Mouse (Mus musculus): Measurements from ENCODE around the gene Ctxn1. TPM values are rescaled to one million over a fixed set of nuclear protein-coding genes. Genes with fewer than 3 reads are reported as not detected.

Gene Ctxn1
- polyA plus RNA-seq, 1 experiment from 2014 or later = 91.7 TPM

DNA sequence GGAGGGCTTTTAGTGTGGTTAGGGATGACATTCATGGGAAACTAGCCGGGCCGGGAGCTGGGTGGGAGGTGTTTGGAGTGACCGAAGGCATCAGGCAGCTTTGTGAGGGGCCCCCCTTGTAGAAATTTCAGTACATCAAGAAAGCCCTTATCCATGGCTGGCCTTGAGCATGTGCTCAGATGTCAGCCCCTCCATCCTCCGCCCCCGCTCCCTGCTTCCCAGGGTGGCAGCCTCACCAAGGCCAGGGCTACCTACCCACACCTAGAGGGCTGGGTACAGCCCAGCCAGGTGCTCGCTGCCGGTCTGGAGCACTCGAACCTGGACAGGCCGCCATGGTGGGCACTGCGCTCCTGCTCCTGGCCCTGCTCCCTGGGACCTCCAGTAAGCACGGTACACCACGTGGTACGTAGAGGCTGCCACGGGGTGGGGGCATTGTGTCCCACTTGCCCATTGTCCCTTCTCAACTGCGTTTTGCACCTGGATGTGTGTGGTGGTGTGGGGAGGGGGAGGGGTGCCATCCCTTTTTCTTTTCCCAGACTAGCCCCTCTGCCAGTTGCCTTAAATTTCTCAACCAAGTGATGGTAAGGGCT is 11.0 kb downstream of the Ctxn1 start, which contains the start of gene Tgfbr3l:
Gene Tgfbr3l (plus strand): TSS at position 264 of the 590 bp plus-strand sequence.
- H3K9me3 ChIP-seq = no peaks in the 10 kb centered on the region
- H3K27me3 ChIP-seq = no peaks in the 10 kb centered on the region
- peak within 1 kb of the TSS; percentile 52 for H3K9ac ChIP-seq
- peak within 1 kb of the TSS; percentile 7; the same call in 1 of the 2 replicates for H3K27ac ChIP-seq
- H3K4me3 ChIP-seq = no peak within 1 kb of the TSS
- H3K4me1 ChIP-seq = peaks cover 27% of the 10 kb centered on the region
- H3K36me3 ChIP-seq = peaks cover 64% of the 10 kb centered on the region
- peak within 1 kb of the TSS; percentile 28 for H3K4me2 ChIP-seq (replicated peaks)
- WGBS = 85% methylated on average over 15 of the region's 15 CpGs
- no peak for ATAC-seq (ENCODE audit: low FRiP score, low read depth)

DNA sequence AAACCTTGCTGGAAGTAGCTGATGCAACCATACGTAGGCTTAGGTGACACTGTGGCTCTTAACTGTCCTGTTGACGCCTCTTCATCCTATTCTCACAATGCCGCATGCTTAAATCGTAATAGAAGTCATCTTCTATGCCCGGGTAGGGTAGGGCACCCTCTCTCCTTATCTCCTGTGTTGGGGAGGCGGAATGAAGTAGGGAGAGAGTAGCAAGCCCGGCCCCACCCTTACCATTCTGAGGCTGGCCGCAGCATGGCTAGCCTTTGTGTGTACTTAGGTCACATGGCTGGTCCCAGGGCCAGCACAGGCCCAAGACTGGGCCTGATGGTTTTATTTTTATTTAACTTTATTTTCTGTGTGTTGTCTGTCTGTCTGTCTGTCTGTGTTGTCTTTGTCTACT is 11.8 kb downstream of the Ctxn1 start:
- no peak overlapping the region for H3K27ac ChIP-seq
- H3K36me3 ChIP-seq = peaks cover 72% of the 10 kb centered on the region
- H3K4me3 ChIP-seq = no peak overlapping the region
- H3K27me3 ChIP-seq = no peaks in the 10 kb centered on the region
- H3K9me3 ChIP-seq = no peaks in the 10 kb centered on the region
- H3K4me2 ChIP-seq (replicated peaks) = no peak overlapping the region
- no peak overlapping the region for H3K9ac ChIP-seq
- no peak for ATAC-seq (ENCODE audit: low FRiP score, low read depth)
- WGBS = 95% methylated on average over 8 of the region's 8 CpGs
- H3K4me1 ChIP-seq = peaks cover 23% of the 10 kb centered on the region

DNA sequence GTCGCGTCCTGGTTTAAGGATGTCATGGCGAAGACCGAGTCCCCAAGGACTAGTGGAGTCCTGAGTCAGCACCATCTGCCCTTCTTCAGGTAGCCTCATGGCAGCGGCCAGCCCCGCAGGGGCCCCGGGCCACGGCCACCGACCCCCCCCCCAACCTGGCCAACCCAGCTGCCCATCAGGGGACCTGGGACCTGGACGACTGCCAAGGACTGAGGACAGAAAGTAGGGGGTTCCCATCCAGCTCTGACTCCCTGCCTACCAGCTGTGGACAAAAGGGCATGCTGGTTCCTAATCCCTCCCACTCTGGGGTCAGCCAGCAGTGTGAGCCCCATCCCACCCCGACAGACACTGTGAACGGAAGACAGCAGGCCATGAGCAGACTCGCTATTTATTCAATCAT is 13.3 kb downstream of the Ctxn1 start:
- peak overlapping the region; percentile 25; the same call in 1 of the 2 replicates for H3K9ac ChIP-seq
- H3K36me3 ChIP-seq = peaks cover 85% of the 10 kb centered on the region
- H3K4me3 ChIP-seq = no peak overlapping the region
- no peak overlapping the region for H3K27ac ChIP-seq
- no peaks in the 10 kb centered on the region for H3K9me3 ChIP-seq
- WGBS = 88% methylated on average over 13 of the region's 13 CpGs
- ATAC-seq (ENCODE audit: low FRiP score, low read depth) = no peak
- H3K4me1 ChIP-seq = peaks cover 26% of the 10 kb centered on the region
- no peaks in the 10 kb centered on the region for H3K27me3 ChIP-seq
- H3K4me2 ChIP-seq (replicated peaks) = no peak overlapping the region

DNA sequence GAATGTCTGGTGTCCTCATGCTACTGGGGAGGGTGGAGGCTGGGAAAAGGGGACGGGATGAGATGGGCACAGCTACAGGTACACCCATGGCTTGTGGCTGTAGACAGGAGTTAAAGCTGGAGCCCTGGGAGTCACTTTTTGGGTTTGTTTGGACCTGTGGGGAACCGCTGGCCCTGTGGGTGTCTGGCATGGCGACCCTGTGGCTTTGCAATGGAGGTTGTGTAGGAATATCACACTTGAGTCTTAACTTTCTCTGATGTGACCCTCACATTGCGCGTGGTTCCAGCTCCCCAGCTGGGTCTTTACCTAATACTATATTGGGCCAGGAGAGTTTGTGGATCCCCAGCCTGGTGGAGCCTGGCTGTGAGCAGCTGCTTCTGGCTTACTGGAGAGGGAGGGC is 14.0 kb downstream of the Ctxn1 start:
- no peak overlapping the region for H3K4me2 ChIP-seq (replicated peaks)
- 93% methylated on average over 5 of the region's 5 CpGs for WGBS
- peaks cover 85% of the 10 kb centered on the region for H3K36me3 ChIP-seq
- H3K4me3 ChIP-seq = no peak overlapping the region
- ATAC-seq (ENCODE audit: low FRiP score, low read depth) = no peak
- no peak overlapping the region for H3K9ac ChIP-seq
- no peaks in the 10 kb centered on the region for H3K27me3 ChIP-seq
- H3K9me3 ChIP-seq = no peaks in the 10 kb centered on the region
- peaks cover 26% of the 10 kb centered on the region for H3K4me1 ChIP-seq
- no peak overlapping the region for H3K27ac ChIP-seq

DNA sequence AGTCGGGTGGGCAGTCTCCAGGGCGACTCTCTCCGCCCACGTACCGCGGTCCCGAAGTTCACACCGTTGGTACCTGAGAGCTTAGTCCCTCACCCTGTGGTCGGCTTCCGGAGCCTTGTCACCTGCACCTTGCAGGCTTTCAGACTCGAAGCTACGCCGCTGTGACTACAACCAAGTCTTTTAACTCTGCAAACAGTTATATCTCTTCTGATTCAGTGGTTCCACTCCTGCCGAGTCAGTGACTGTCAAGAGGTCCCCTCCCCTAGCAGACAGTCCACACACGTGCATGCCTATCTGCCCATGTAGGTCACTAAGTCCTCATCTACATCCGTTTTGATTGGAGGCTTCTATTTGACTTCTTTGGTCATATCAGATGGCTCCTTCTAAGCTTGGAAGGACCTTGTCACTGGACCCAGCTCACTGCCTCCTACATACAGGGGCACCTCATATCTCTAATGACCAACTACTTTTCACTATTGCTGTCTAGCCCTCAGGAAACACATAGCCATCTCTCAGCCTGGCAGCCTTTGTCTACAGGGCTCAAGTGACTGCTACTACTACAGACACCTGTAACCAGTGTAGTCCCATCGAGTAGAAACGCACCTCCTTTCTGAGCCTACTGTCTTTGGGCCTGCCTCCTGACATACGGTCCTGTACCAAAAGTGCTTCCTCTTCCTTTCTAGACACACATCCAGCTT is 19.7 kb downstream of the Ctxn1 start:
- peak overlapping the region; percentile 85; the same call in 1 of the 2 replicates for H3K27ac ChIP-seq
- peaks cover 25% of the 10 kb centered on the region for H3K4me1 ChIP-seq
- peaks cover 36% of the 10 kb centered on the region for H3K36me3 ChIP-seq
- peak overlapping the region; percentile 83 for H3K4me3 ChIP-seq
- 0 out of 2 replicates have a peak, but pooled peaks cover 3% of the 10 kb centered on the region for H3K27me3 ChIP-seq
- no peaks in the 10 kb centered on the region for H3K9me3 ChIP-seq
- peak overlapping the region; percentile 90 for H3K4me2 ChIP-seq (replicated peaks)
- ATAC-seq (ENCODE audit: low FRiP score, low read depth) = 0 out of 2 replicates have a peak, but pooled peaks have one; percentile 1
- 13% methylated on average over 19 of the region's 19 CpGs for WGBS
- peak overlapping the region; percentile 78 for H3K9ac ChIP-seq

DNA sequence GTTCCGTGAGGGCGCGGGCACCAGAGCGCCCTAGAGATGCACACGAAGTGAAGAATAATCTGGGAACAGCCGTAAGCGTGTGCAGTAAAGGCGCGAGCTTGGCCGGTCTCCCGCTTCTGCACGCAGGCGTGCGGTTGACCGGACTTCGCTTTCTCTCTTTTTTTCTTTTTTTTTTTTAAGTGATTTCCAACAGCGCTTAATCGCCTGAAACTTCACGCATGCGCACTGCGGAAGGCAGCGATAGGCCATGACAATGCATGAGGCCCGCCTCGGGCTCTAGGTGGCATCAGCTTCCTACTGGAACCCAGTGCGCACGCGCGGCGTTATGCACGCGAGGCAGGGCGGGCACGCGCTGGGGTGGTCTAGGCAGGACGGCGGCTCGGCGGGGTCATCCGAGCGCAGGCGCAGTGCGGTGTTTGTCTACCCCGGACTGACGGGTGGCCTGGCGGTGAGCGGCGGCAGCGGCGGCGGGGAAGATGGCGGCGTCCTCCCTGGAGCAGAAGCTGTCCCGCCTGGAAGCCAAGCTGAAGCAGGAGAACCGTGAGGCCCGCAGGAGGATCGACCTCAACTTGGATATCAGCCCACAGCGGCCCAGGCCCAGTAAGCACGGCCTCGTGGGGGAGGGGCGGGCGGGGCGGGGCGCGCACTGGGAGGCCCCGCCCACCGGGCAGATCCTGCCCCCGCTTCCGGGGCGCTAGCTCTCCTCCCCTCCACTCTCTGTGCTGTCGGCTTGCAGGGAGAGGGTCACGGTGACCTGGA is 20.5 kb downstream of the Ctxn1 start, which contains the start of the genes Map2k7 and Gm49320:
Gene Map2k7 (plus strand): TSS at position 307 of the 759 bp plus-strand sequence.
Gene Gm49320 (plus strand): TSS at position 432 of the 759 bp plus-strand sequence.
- H3K36me3 ChIP-seq = peaks cover 29% of the 10 kb centered on the region
- peak within 1 kb of the TSS; percentile 83 for H3K4me3 ChIP-seq
- 0 out of 2 replicates have a peak, but pooled peaks cover 3% of the 10 kb centered on the region for H3K27me3 ChIP-seq
- peak; percentile 95 for ATAC-seq (ENCODE audit: low FRiP score, low read depth)
- under 1% methylated on average over 63 of the region's 71 CpGs for WGBS
- no peaks in the 10 kb centered on the region for H3K9me3 ChIP-seq
- peak within 1 kb of the TSS; percentile 93 for H3K27ac ChIP-seq
- peak within 1 kb of the TSS; percentile 78 for H3K9ac ChIP-seq
- peaks cover 25% of the 10 kb centered on the region for H3K4me1 ChIP-seq
- peak within 1 kb of the TSS; percentile 90 for H3K4me2 ChIP-seq (replicated peaks)

DNA sequence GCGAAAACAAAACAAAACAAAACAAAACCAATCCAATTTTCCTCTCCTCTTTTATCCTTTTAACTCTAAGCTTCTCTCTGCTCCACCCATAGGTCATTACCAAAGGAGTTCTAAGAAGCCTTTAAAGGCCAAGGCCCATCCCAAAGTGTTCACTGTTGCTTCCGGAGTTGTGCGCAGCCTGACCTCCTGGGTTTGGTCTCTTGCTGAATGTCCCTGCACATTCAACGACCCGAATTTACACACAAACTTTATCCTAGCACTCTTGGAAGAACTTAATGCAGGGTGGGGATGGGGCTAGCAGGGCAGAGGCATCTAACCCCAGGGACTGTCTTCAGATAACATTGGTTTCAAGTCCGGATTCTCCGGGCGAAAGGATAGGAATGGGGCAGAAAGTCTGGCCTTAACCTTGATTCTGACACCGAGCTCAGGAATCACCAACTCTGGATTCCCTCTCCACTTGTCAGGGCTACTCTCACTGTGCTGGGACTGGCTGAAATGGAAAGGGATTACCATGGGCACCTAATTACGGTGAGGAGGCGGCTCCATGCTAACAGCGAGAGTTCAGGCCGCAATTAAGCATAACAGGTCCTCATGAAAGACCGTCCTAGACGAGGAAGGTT is 21.1 kb downstream of the Ctxn1 start:
- H3K27ac ChIP-seq = peak overlapping the region; percentile 93
- peaks cover 22% of the 10 kb centered on the region for H3K36me3 ChIP-seq
- H3K4me3 ChIP-seq = peak overlapping the region; percentile 83
- H3K27me3 ChIP-seq = 0 out of 2 replicates have a peak, but pooled peaks cover 3% of the 10 kb centered on the region
- 23% methylated on average over 15 of the region's 15 CpGs for WGBS
- H3K9ac ChIP-seq = peak overlapping the region; percentile 78
- H3K4me1 ChIP-seq = peaks cover 25% of the 10 kb centered on the region
- ATAC-seq (ENCODE audit: low FRiP score, low read depth) = no peak
- peak overlapping the region; percentile 90 for H3K4me2 ChIP-seq (replicated peaks)
- no peaks in the 10 kb centered on the region for H3K9me3 ChIP-seq

DNA sequence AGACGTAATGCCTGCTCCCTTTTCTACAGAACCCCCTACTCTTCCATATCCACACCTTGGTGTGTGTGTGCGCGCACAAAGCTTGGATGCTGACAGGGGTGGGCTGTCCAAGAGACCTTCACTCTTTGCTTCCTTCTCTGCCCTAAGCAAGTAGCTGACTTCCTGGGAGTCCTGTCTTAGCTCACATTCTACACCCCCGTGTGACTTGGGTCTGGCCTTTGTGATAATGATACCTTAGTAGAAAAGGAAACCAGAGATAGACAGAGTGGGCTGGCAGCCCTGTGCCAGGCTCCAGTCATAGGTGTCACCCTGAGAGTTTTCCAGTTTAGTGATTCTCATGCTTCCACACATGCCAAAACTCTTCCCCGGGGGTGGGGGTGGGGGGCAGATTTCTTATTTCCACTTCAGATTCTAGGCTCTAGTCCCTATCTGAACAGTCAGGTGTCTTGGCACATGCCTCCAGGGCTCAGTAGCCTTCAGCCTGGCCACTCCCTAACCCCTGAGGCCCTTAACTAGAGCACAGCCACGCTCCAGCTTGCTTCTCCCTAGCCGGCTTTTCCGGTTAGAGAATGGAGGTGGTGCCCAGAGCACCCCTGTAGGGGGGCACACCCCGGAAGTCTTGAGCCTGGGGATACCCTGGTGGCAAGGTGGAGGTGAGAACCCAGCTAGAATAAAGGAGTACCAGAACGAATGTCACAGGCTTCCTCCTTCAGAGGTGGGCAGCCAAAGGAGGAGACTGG is 28.3 kb downstream of the Ctxn1 start:
- no peak for ATAC-seq (ENCODE audit: low FRiP score, low read depth)
- Histone ChIP-seq H3K4me1 (peaks cover 5% of the 10 kb centered on the region), H3K36me3 (no peaks in the 10 kb centered on the region), H3K4me2 (replicated peaks) (no peak overlapping the region), H3K9ac (no peak overlapping the region), H3K4me3 (no peak overlapping the region), H3K27ac (no peak overlapping the region), H3K27me3 (peaks cover 30% of the 10 kb centered on the region), H3K9me3 (no peaks in the 10 kb centered on the region)
- WGBS = 54% methylated on average over 10 of the region's 10 CpGs

DNA sequence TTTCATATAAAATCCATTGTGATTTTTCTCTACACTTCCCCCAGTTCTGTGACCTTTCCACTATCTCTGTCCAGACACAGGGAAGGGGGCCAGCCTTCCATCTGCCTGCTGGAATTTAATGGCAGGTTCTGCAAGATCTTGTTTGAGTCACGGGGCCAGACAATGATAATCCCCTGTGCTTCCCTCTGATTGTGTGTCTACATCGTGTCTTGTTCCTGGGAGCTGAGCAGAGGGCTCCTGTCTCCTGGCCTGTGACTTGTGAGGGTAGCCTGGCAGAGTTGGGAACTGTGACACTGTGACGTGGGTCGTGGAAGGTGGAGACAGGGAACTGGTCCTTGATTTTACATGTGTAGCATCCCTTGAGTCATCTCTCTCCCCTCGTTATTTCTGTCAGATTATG is 29.3 kb downstream of the Ctxn1 start:
- Histone ChIP-seq H3K4me1 (peaks cover 5% of the 10 kb centered on the region), H3K27ac (no peak overlapping the region), H3K9me3 (no peaks in the 10 kb centered on the region), H3K9ac (no peak overlapping the region), H3K27me3 (peaks cover 28% of the 10 kb centered on the region), H3K4me2 (replicated peaks) (no peak overlapping the region), H3K36me3 (no peaks in the 10 kb centered on the region), H3K4me3 (no peak overlapping the region)
- no peak for ATAC-seq (ENCODE audit: low FRiP score, low read depth)
- WGBS = 73% methylated on average over 5 of the region's 5 CpGs

DNA sequence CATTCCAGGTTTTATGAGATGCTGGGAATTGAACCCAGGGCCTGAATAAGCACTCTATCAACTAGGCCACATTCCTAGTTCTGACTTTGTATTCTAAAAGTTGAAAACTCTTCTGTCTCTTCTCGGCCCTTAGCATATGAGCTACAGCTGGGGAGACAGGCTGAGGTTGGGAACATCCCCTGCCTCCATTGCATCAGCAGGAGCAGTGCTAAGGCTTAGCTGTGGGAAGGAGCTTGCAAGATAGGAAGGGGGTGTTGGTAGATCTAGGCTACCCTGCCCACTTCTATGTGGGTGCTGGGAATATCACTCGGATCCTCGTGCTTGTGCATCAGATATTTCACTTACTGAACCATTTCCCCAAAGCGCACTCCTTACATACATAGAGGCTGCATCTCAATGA is 31.2 kb downstream of the Ctxn1 start:
- ATAC-seq (ENCODE audit: low FRiP score, low read depth) = no peak
- no peak overlapping the region for H3K27ac ChIP-seq

DNA sequence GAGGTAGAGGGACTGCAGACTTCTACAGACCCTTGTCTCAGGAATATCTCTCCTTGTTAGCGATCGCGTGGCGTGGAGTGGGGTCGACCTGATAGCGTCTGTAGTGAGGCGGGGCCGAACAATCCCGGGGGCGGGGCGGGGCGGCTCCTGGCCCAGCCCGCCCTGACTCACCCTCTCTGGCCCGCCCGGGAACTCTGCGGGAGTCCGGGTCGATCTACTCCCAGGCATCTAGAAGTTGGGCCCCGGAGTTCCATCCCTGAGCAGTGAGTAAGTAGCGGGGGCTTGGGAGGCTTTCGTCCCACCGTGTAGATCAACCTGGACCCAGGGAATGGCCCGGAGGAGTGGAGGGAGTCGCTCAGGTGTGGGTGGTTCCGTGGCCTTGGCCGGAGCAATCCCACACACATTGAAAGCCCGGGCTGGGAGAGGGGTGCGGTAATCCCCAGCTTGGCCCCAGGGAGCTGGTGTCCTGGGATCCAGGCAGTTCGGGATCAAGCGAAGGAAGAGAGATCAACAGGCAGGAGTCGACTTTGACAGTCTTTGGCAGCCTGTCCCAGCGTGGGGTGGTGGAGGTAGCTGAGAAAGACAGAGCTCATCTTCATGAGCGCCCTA is 32.2 kb downstream of the Ctxn1 start, which contains the start of gene Lrrc8e:
Gene Lrrc8e (plus strand): TSS at position 89 of the 609 bp plus-strand sequence.
- H3K36me3 ChIP-seq = no peaks in the 10 kb centered on the region
- no peak for ATAC-seq (ENCODE audit: low FRiP score, low read depth)
- H3K4me2 ChIP-seq (replicated peaks) = peak within 1 kb of the TSS; percentile 64
- H3K4me3 ChIP-seq = peak within 1 kb of the TSS; percentile 33
- WGBS = 5% methylated on average over 33 of the region's 33 CpGs
- no peaks in the 10 kb centered on the region for H3K9me3 ChIP-seq
- H3K27ac ChIP-seq = no peak within 1 kb of the TSS
- peak within 1 kb of the TSS; percentile 60 for H3K9ac ChIP-seq
- H3K27me3 ChIP-seq = peaks cover 43% of the 10 kb centered on the region
- peaks cover 5% of the 10 kb centered on the region for H3K4me1 ChIP-seq

More for the DNA sequence above, 31.2 kb downstream of the Ctxn1 start:
- 85% methylated on average over 4 of the region's 4 CpGs for WGBS
- Histone ChIP-seq H3K9me3 (no peaks in the 10 kb centered on the region), H3K4me3 (no peak overlapping the region), H3K36me3 (no peaks in the 10 kb centered on the region), H3K9ac (no peak overlapping the region), H3K4me2 (replicated peaks) (no peak overlapping the region), H3K4me1 (peaks cover 5% of the 10 kb centered on the region), H3K27me3 (peaks cover 41% of the 10 kb centered on the region)

All from limb, embryonic 13.5 days (tissue).